Mouse (Mus musculus): ENCODE data around the gene E2f8. TPM values are rescaled to one million over a fixed set of nuclear protein-coding genes. Genes with fewer than 3 reads are reported as not detected.

The E2f8 gene
- polyA plus RNA-seq, 1 experiment, result 19.7 TPM

DNA sequence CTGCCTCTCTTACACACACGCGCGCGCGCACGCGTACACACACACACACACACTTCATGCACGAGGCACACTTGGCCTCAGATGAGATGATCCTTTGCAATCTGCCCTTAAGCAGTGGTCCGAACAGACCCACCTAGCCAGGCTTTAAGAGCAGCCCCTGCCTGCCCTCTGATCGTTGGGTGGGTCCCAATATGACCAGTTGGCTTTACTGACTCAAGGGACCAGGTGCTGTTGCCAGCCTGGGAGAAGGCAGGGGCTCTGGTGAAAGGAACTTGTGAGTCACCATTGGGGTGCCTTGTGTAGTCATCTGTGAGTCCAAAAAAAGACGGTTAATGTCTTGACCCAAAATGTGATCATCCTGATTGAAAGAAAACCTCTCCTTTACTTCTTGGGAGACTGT lies 37.0 kb upstream of the E2f8 start:
- peak overlapping the region; percentile 72 for H3K4me2 ChIP-seq (ENCODE audit: low read depth)
- H3ac ChIP-seq (ENCODE audit: control insufficient read depth, insufficient read length), result no peak overlapping the region
- H3K79me2 ChIP-seq (ENCODE audit: control insufficient read depth, insufficient read depth), result no peaks in the 10 kb centered on the region
- TF ChIP-seq MYOG (IDR thresholded peaks at IDR 0.05; ENCODE audit: control insufficient read depth in 1 of 3, insufficient read depth in 1 of 3, insufficient read length in 2 of 3, low read depth in 2 of 3) (peak in 1 of 3 experiments; percentile 36), E2F4 (IDR thresholded peaks at IDR 0.05; ENCODE audit: insufficient read depth) (no peak), POLR2A (IDR thresholded peaks at IDR 0.05; ENCODE audit: insufficient read length, low read depth) (peak; percentile 20), MYOD1 (IDR thresholded peaks at IDR 0.05; ENCODE audit: control insufficient read depth in 1 of 3, insufficient read length in 2 of 3, low read depth in 2 of 3) (peak in 2 of 3 experiments; percentile 32 to 56)
- H3K4me3 ChIP-seq, result peak overlapping the region; percentile 6
- no peaks in the 10 kb centered on the region for H3K36me3 ChIP-seq (ENCODE audit: control insufficient read depth, insufficient read depth)
- no peaks in the 10 kb centered on the region for H3K27me3 ChIP-seq (ENCODE audit: control insufficient read depth, insufficient read depth, insufficient read length)

GRCm38 (mm10) chr7:48917988-48918387 lies 36.6 kb upstream of the E2f8 start:
- Histone ChIP-seq H3K36me3 (ENCODE audit: control insufficient read depth, insufficient read depth) (no peaks in the 10 kb centered on the region), H3K4me2 (ENCODE audit: low read depth) (peak overlapping the region; percentile 72), H3ac (ENCODE audit: control insufficient read depth, insufficient read length) (no peak overlapping the region), H3K79me2 (ENCODE audit: control insufficient read depth, insufficient read depth) (no peaks in the 10 kb centered on the region), H3K4me3 (peak overlapping the region; percentile 6), H3K27me3 (ENCODE audit: control insufficient read depth, insufficient read depth, insufficient read length) (no peaks in the 10 kb centered on the region)
- no peak for TF ChIP-seq MYOG (IDR thresholded peaks at IDR 0.05; ENCODE audit: control insufficient read depth in 1 of 3, insufficient read depth in 1 of 3, insufficient read length in 2 of 3, low read depth in 2 of 3)
- no peak for TF ChIP-seq TCF3 (IDR thresholded peaks at IDR 0.05; ENCODE audit: insufficient read length, low read depth)
- TF ChIP-seq POLR2A (IDR thresholded peaks at IDR 0.05; ENCODE audit: insufficient read length, low read depth), result no peak
- no peak for TF ChIP-seq SRF (IDR thresholded peaks at IDR 0.05; ENCODE audit: control insufficient read depth, insufficient read length, low read depth)
- no peak for TF ChIP-seq USF1 (IDR thresholded peaks at IDR 0.05; ENCODE audit: low read depth)
- no peak for TF ChIP-seq REST (IDR thresholded peaks at IDR 0.05; ENCODE audit: insufficient read depth, insufficient read length)
- TF ChIP-seq E2F4 (IDR thresholded peaks at IDR 0.05; ENCODE audit: insufficient read depth), result no peak
- no peak for TF ChIP-seq MAX (IDR thresholded peaks at IDR 0.05; ENCODE audit: low read depth)
- no peak for TF ChIP-seq TCF12 (IDR thresholded peaks at IDR 0.05; ENCODE audit: insufficient read depth, poor library complexity, severe bottlenecking)
- TF ChIP-seq POLR2AphosphoS2 (IDR thresholded peaks at IDR 0.05; ENCODE audit: insufficient read length, low read depth), result no peak
- TF ChIP-seq MYOD1 (IDR thresholded peaks at IDR 0.05; ENCODE audit: control insufficient read depth in 1 of 3, insufficient read length in 2 of 3, low read depth in 2 of 3), result no peak
- no peak for TF ChIP-seq CEBPB (IDR thresholded peaks at IDR 0.05; ENCODE audit: insufficient read depth, poor library complexity, severe bottlenecking)

GRCm38 (mm10) chr7:48917463-48917862 lies 36.1 kb upstream of the E2f8 start:
- Histone ChIP-seq H3K79me2 (ENCODE audit: control insufficient read depth, insufficient read depth) (no peaks in the 10 kb centered on the region), H3K4me3 (peak overlapping the region; percentile 6), H3K4me2 (ENCODE audit: low read depth) (peak overlapping the region; percentile 72), H3ac (ENCODE audit: control insufficient read depth, insufficient read length) (no peak overlapping the region), H3K36me3 (ENCODE audit: control insufficient read depth, insufficient read depth) (no peaks in the 10 kb centered on the region), H3K27me3 (ENCODE audit: control insufficient read depth, insufficient read depth, insufficient read length) (no peaks in the 10 kb centered on the region)
- TF ChIP-seq SRF (IDR thresholded peaks at IDR 0.05; ENCODE audit: control insufficient read depth, insufficient read length, low read depth) (no peak), CEBPB (IDR thresholded peaks at IDR 0.05; ENCODE audit: insufficient read depth, poor library complexity, severe bottlenecking) (no peak), MYOD1 (IDR thresholded peaks at IDR 0.05; ENCODE audit: control insufficient read depth in 1 of 3, insufficient read length in 2 of 3, low read depth in 2 of 3) (no peak), MAX (IDR thresholded peaks at IDR 0.05; ENCODE audit: low read depth) (no peak), REST (IDR thresholded peaks at IDR 0.05; ENCODE audit: insufficient read depth, insufficient read length) (no peak), USF1 (IDR thresholded peaks at IDR 0.05; ENCODE audit: low read depth) (no peak), E2F4 (IDR thresholded peaks at IDR 0.05; ENCODE audit: insufficient read depth) (no peak), TCF3 (IDR thresholded peaks at IDR 0.05; ENCODE audit: insufficient read length, low read depth) (no peak), TCF12 (IDR thresholded peaks at IDR 0.05; ENCODE audit: insufficient read depth, poor library complexity, severe bottlenecking) (no peak), POLR2A (IDR thresholded peaks at IDR 0.05; ENCODE audit: insufficient read length, low read depth) (no peak), MYOG (IDR thresholded peaks at IDR 0.05; ENCODE audit: control insufficient read depth in 1 of 3, insufficient read depth in 1 of 3, insufficient read length in 2 of 3, low read depth in 2 of 3) (no peak), POLR2AphosphoS2 (IDR thresholded peaks at IDR 0.05; ENCODE audit: insufficient read length, low read depth) (no peak)

- Histone ChIP-seq H3K79me2 (ENCODE audit: control insufficient read depth, insufficient read depth) (no peaks in the 10 kb centered on the region), H3K4me3 (no peak overlapping the region), H3K36me3 (ENCODE audit: control insufficient read depth, insufficient read depth) (no peaks in the 10 kb centered on the region), H3K27me3 (ENCODE audit: control insufficient read depth, insufficient read depth, insufficient read length) (no peaks in the 10 kb centered on the region), H3K4me2 (ENCODE audit: low read depth) (no peak overlapping the region), H3ac (ENCODE audit: control insufficient read depth, insufficient read length) (no peak overlapping the region)
- TF ChIP-seq TCF12 (IDR thresholded peaks at IDR 0.05; ENCODE audit: insufficient read depth, poor library complexity, severe bottlenecking), result no peak
- no peak for TF ChIP-seq POLR2A (IDR thresholded peaks at IDR 0.05; ENCODE audit: insufficient read length, low read depth)
- no peak for TF ChIP-seq USF1 (IDR thresholded peaks at IDR 0.05; ENCODE audit: low read depth)
- no peak for TF ChIP-seq E2F4 (IDR thresholded peaks at IDR 0.05; ENCODE audit: insufficient read depth)
- TF ChIP-seq CEBPB (IDR thresholded peaks at IDR 0.05; ENCODE audit: insufficient read depth, poor library complexity, severe bottlenecking), result no peak
- no peak for TF ChIP-seq MYOG (IDR thresholded peaks at IDR 0.05; ENCODE audit: control insufficient read depth in 1 of 3, insufficient read depth in 1 of 3, insufficient read length in 2 of 3, low read depth in 2 of 3)
- no peak for TF ChIP-seq POLR2AphosphoS2 (IDR thresholded peaks at IDR 0.05; ENCODE audit: insufficient read length, low read depth)
- no peak for TF ChIP-seq REST (IDR thresholded peaks at IDR 0.05; ENCODE audit: insufficient read depth, insufficient read length)
- TF ChIP-seq SRF (IDR thresholded peaks at IDR 0.05; ENCODE audit: control insufficient read depth, insufficient read length, low read depth), result no peak
- no peak for TF ChIP-seq MAX (IDR thresholded peaks at IDR 0.05; ENCODE audit: low read depth)
- no peak for TF ChIP-seq TCF3 (IDR thresholded peaks at IDR 0.05; ENCODE audit: insufficient read length, low read depth)
- TF ChIP-seq MYOD1 (IDR thresholded peaks at IDR 0.05; ENCODE audit: control insufficient read depth in 1 of 3, insufficient read length in 2 of 3, low read depth in 2 of 3), result no peak
These were observed 33.5 kb upstream of the E2f8 start for GRCm38 (mm10) chr7:48914630-48915506.
